Mouse (Mus musculus) heart, adult 10 weeks (tissue): ENCODE measurements around the gene Olfr522. TPM values are rescaled to one million over a fixed set of nuclear protein-coding genes. Genes with fewer than 3 reads are reported as not detected.

ENCODE experiments used
- polyA plus RNA-seq: library from polyadenylated mRNA; stranded (reverse); fragments of 350-450 nt; fragmentation: Illumina TruSeq; extraction: RNeasy Lipid Tissue Mini Kit (QIAGEN cat#74804); gene quantifications from one replicate; pipeline ENCODE4 v1.2.3, GENCODE M21; 2014; ENCODE audit warnings: low read depth, low replicate concordance

Gene Olfr522
- polyA plus RNA-seq: not detected

DNA sequence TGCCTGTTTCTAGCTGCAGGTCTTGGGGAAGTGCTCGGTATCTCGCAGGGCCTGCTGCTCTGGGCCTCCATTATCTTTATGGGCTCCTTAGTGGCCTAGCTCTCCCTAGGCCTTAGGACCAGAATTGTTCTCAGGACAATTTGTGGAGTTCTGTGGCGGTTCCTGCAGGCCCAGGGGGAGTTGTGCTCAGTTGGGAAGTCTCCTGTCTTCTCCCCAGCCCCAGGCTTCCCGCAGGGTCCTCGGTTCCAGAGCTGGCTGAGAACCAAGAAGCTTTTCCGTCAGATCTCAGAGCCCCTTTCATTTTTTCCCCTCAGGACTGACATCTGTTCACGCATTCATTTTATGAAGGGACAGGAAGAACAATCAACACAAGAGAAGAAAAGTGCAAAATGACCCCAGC, at the start of gene Olfr522:
TSS of gene Olfr522 (minus strand) at position 101 of the 400 bp plus-strand sequence.

GRCm38 (mm10) chr7:140205864-140206263, 41.3 kb upstream of the Olfr522 start, which contains the start of gene Olfr524:
Gene Olfr524, minus strand, starts transcription at chr7:140205964.

GRCm38 (mm10) chr7:140172936-140173335, 8.4 kb upstream of the Olfr522 start, which contains the start of gene Olfr523:
Gene Olfr523, plus strand, starts transcription at chr7:140173217.

DNA sequence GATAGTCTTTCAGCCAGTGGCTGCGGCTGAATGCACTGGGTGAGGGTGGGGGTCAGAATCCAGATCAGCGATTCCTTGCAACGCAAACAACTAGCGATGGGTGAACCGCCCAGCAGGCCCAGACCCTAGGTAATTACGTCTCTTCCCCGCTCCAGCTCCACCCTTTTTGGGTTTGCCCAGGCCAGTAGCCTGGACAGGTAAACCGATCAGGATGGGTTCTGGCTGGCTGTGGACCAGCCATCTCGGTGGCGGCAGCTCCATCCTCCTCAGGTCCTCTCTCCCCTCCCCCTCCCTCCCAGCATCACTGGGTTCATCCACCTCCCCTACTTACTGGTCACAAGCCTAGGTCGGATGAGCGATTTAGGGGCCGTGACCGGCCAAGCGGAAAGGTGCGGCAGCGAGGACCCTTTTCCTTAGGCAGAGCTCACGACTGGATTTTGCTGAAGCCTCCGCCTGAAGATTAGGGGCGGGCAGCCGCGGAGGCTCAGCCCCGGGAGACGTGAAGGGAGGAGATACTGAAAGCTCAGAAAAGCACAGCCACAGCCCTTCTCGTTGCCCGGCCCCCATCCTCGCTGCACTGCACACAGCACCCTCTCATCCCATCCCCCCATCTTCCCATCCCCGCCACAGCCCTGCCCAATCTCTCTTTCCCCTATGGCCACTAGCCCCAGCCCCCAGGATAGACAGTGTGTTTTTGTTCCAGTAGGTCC, 10.2 kb downstream of the Olfr522 start, which contains the start of gene Sprn:
TSS of gene Sprn (minus strand) at position 660 of the 710 bp plus-strand sequence.

DNA sequence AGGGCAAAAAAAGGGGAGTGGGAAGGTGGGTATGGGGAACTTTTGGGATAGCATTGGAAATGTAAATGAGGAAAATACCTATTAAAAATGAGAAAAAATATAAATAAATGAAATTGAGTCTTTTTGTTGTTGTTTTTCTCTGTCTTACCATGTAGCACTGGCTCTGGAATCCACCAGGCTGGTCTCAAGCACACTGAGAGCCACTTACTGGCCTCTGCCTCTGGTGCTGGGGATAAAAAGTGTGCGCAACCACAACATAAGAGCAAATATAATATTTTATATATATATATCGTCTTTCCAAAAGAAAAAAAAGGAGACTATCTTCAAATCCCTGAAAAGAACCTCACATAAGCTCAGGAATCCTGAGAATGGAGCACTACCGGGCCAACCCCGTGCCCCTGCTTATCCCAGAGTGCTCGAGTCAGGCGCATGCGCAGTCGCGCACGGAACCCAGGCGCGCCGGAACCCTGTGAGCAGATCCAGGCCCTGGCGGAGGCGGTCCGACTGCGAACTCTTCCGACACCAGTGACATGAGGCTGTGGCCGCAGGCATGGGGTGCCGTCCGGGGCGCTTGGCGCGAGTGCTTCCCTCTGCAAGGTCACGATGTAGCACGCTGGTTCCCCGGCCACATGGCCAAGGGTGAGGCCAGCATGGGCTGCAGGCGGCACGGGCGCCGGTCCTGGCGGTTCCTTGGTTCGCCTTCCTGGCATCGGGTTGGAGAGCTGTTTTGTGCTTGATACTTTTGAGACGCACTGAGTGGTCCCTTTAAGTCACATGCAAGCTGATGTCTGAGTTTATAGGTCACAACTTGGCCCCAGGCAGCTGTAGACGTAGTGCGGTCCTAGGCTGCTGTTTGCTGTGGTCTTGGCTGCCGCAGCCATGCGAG, 27.2 kb downstream of the Olfr522 start, which contains the start of gene Mtg1:
TSS of gene Mtg1 (plus strand) at position 430 of the 886 bp plus-strand sequence.

DNA sequence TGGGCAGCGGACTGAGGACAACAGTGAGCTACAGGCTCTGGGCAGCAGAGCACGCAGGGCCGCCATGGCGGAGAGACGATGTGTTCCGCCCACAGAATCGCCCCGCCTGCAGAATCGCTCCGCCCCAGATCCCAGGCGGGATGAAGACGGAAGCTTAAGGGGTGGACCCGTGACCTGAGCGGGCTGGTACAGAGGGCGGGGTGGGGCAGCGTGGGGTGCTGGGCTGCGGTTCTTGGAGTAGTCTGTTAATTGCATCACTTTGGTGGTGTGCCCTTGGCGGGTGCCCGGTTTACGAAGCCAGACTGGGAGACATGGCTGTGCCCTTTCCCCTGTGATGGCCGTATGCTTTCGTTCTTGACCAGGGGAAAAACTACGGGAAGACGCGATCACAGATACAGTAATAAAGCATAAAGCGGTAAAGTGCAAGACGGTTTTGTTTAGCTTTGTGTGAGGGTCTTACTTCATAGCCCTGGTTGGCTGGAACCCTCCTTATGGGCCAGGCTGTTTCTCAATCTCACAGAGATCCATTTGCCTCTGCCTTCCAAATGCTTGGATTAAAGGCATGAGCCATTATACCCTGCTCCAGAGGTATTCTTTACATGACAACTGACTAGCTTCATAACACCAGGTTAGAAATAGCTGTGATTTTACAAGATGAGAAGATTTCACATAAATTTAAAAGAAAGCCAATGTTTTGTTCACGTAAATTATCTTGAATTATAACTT, 48.1 kb downstream of the Olfr522 start, which contains the start of gene Echs1:
TSS of gene Echs1 (minus strand) at position 148 of the 726 bp plus-strand sequence.

GRCm38 (mm10) chr7:140115583-140116328, 48.8 kb downstream of the Olfr522 start, which contains the start of gene Paox:
Gene Paox, plus strand, starts transcription at chr7:140115799.

Other genes starting within 250 kb of the Olfr522 start
- not detected for gene Utf1, start 221.0 kb downstream of the Olfr522 start, polyA plus RNA-seq
- gene 6430531B16Rik, start 186.0 kb downstream of the Olfr522 start, polyA plus RNA-seq: not detected
- 1.9 TPM for gene Adam8, start 172.2 kb downstream of the Olfr522 start, polyA plus RNA-seq
- gene Zfp511, start 128.4 kb downstream of the Olfr522 start, polyA plus RNA-seq: 14.5 TPM
- gene Tubgcp2, start 128.1 kb downstream of the Olfr522 start, polyA plus RNA-seq: 20.2 TPM
- not detected for gene Msx3, start 115.7 kb downstream of the Olfr522 start, polyA plus RNA-seq
- not detected for gene Caly, start 82.2 kb downstream of the Olfr522 start, polyA plus RNA-seq
- gene Prap1, start 71.4 kb downstream of the Olfr522 start, polyA plus RNA-seq: not detected
- 85.6 TPM for gene Fuom, start 62.3 kb downstream of the Olfr522 start, polyA plus RNA-seq
- gene Paox, start 49.0 kb downstream of the Olfr522 start, polyA plus RNA-seq: 6.8 TPM
- gene Echs1, start 48.3 kb downstream of the Olfr522 start, polyA plus RNA-seq: 535 TPM
- gene Mtg1, start 27.2 kb downstream of the Olfr522 start, polyA plus RNA-seq: 41.4 TPM
- gene Sprn, start 9.9 kb downstream of the Olfr522 start, polyA plus RNA-seq: 0.63 TPM
- gene Olfr523, start 8.5 kb upstream of the Olfr522 start, polyA plus RNA-seq: not detected
- not detected for gene Olfr524, start 41.2 kb upstream of the Olfr522 start, polyA plus RNA-seq
- 0.13 TPM for gene Cd163l1, start 53.5 kb upstream of the Olfr522 start, polyA plus RNA-seq
- not detected for gene 5830411N06Rik, start 82.5 kb upstream of the Olfr522 start, polyA plus RNA-seq
- not detected for gene Olfr525, start 156.1 kb upstream of the Olfr522 start, polyA plus RNA-seq
- not detected for gene Olfr527, start 169.3 kb upstream of the Olfr522 start, polyA plus RNA-seq
- not detected for gene Olfr60, start 196.9 kb upstream of the Olfr522 start, polyA plus RNA-seq
- not detected for gene Olfr530, start 211.6 kb upstream of the Olfr522 start, polyA plus RNA-seq
- gene Olfr531, start 238.2 kb upstream of the Olfr522 start, polyA plus RNA-seq: not detected